Mouse (Mus musculus) layer of hippocampus, postnatal 14 days (tissue): ENCODE data around the gene Spint2. TPM values are rescaled to one million over a fixed set of nuclear protein-coding genes. Genes with fewer than 3 reads are reported as not detected.

Source experiments
- DNase-seq, 2 experiments: peaks; one replicate each; pipeline ENCODE4 v3.0.0; 2021 to 2022; ENCODE audit warnings: low spot score in 2 of 2, mixed read lengths in 1 of 2
- long read RNA-seq, 2 experiments: library from polyadenylated mRNA; stranded (forward); transcript quantifications; one replicate each; pipeline ENCODE4 v2.0.0; 2021
- total RNA-seq, 2 experiments: library from RNA; stranded (reverse); gene quantifications; 2 replicates each; pipeline ENCODE4 v1.2.3; 2021

Spint2 gene
- 10 to 100 TPM; 16.0 to 27.0 TPM for total RNA-seq
- long read RNA-seq, experiment 1, transcript Spint2-202 (6 exons, 1,211 nt) = major isoform, 6 of 10 reads
- long read RNA-seq, experiment 1, partial matches to known transcripts = 0 of 10 reads
- long read RNA-seq, experiment 1, other reads (novel, unspliced or antisense) = 4 of 10 reads
- long read RNA-seq, experiment 2, transcript Spint2-202 (6 exons, 1,211 nt) = major isoform, 27 of 38 reads
- long read RNA-seq, experiment 2, partial matches to known transcripts = 0 of 38 reads
- long read RNA-seq, experiment 2, other reads (novel, unspliced or antisense) = 9 of 38 reads

GRCm38 (mm10) chr7:29281201-29282073 is at the start of gene Spint2:
Gene Spint2, minus strand, starts transcription at chr7:29281912.
- DNase-seq = no peak

GRCm38 (mm10) chr7:29328984-29329383 is 47.3 kb upstream of the Spint2 start:
- DNase-seq = no peak

GRCm38 (mm10) chr7:29327087-29327486 is 45.4 kb upstream of the Spint2 start:
- DNase-seq = no peak

- DNase-seq = no peak
Measured at GRCm38 (mm10) chr7:29319337-29320307, 37.9 kb upstream of the Spint2 start.

- peak in 1 of 2 experiments; percentile 49 for DNase-seq
Measured at GRCm38 (mm10) chr7:29318115-29318911, 36.6 kb upstream of the Spint2 start.

- DNase-seq = no peak
Measured at GRCm38 (mm10) chr7:29317558-29317957, 35.8 kb upstream of the Spint2 start.

- peak in 1 of 2 experiments; percentile 74 for DNase-seq
Measured at GRCm38 (mm10) chr7:29316976-29317375, 35.3 kb upstream of the Spint2 start.

GRCm38 (mm10) chr7:29316137-29316734 is 34.5 kb upstream of the Spint2 start:
- DNase-seq = no peak

GRCm38 (mm10) chr7:29314844-29315628 is 33.3 kb upstream of the Spint2 start:
- DNase-seq = peak; percentile 71 to 82

GRCm38 (mm10) chr7:29313572-29314261 is 32.0 kb upstream of the Spint2 start:
- no peak for DNase-seq

- no peak for DNase-seq
Measured at GRCm38 (mm10) chr7:29313051-29313450, 31.3 kb upstream of the Spint2 start.

GRCm38 (mm10) chr7:29309749-29310148 is 28.0 kb upstream of the Spint2 start:
- DNase-seq = no peak

GRCm38 (mm10) chr7:29309221-29309721 is 27.6 kb upstream of the Spint2 start:
- DNase-seq = no peak

GRCm38 (mm10) chr7:29307350-29308104 is 25.8 kb upstream of the Spint2 start:
- peak; percentile 93 to 96 for DNase-seq

GRCm38 (mm10) chr7:29306619-29307018 is 24.9 kb upstream of the Spint2 start:
- no peak for DNase-seq

- DNase-seq = no peak
Measured at GRCm38 (mm10) chr7:29306108-29306507, 24.4 kb upstream of the Spint2 start.

GRCm38 (mm10) chr7:29305263-29305988 is 23.7 kb upstream of the Spint2 start:
- no peak for DNase-seq
